Mouse (Mus musculus) frontal cortex, adult (tissue): ENCODE measurements around the gene March1.
"Not testable (repeated sequence)": the region's sequence is repeated elsewhere in the genome, so short reads cannot be mapped to it uniquely, and the experiment has no call there.

Source experiments
- ATAC-seq: cut with Nextera tagmentation; 2 replicates; pipeline ENCODE4 v1.9.2; 2017; ENCODE audit warnings: mild to moderate bottlenecking, moderate library complexity, mixed read lengths; ENCODE audit not compliant: low TSS enrichment

March1 gene

DNA sequence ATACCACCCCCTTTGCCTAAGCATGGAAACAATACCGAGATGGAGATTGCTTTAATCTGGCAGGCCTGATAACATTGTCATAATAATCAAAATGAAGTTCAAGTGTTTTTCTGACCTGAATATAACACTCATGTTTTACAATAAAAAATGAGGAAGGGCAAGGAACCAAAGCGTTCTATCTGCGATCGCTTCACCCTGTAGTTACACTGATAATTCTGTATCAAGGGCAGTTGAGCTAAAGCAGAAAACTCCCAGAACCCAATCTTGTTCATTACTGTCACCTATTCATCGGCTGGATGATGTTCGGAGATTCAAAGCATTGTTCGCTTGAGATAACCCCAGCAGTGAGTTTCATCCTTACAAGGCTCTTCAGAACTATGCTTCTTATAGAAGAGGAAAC, 700.1 kb downstream of the March1 start:
- ATAC-seq: no peak

DNA sequence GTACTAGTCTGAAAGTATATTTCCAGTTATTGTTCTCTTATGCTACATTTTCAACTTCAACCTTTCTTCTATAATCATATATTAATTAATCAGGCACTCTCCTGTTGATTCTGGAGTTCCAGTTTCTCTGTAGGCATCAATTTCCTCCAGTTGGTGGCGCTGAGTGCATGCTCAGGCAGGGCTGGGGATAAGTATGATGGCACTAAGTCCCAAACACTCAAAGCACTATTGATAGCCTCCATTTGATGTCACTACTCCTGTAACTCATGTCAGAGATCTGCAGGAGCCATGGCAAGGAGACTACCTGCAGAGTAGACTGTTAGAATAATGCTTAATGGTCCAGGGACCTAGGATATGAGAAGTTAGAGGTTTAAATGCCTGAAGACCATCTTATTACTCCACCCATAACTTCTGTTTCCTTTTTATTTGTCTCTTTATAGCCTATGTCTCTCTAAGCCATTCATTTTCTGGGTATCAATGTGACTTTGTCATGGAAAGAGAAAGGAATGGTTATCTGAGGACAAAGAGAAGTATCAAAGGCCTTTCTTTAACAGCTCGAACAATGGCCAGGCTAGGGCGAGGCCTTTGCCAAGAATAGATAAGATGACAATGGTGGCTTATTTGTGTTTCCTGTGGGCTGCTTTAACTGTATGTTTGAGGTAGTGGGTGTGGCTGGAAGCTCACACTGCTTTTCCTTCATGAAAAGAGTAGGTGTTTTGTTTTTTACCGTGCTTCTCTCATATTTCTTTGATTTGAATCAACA, 705.5 kb downstream of the March1 start:
- peak; percentile 88 for ATAC-seq

DNA sequence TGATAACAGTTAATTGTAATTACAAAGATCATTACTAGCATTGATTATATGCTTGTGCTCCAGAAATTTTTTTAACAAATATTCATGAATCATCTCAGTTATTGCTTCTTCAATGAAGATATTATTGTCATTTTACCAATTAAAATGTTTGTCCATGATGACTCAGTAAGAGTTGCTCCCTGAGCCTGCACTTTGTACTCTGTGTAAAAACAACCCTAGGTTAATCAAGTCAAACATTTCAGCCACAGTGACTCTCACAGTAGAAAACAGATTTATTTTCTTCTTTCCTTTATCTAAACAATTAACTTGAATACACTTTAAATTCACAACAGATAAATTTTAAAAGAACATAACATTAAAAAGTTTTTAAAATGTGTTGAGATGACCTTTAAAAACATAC, 708.7 kb downstream of the March1 start:
- no peak for ATAC-seq

DNA sequence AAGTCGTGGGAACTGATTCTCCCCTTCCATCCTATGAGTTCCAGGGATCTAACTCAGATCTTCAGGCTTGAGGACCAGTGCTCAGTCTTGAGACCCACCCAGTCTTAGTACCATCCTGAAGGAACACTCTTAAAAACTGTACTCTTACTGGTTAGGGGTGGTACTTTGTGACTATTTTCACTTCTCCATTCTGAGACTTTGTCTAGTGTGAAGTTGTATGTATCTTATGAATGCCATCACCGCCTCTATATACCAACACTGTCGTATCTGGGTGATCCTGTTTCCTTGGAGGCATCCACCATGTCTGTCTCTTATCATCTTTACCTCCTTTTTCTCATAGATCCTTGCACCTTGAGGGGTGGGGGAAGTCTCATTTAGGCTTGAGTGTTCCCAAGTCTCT, 714.5 kb downstream of the March1 start:
- ATAC-seq: no peak

DNA sequence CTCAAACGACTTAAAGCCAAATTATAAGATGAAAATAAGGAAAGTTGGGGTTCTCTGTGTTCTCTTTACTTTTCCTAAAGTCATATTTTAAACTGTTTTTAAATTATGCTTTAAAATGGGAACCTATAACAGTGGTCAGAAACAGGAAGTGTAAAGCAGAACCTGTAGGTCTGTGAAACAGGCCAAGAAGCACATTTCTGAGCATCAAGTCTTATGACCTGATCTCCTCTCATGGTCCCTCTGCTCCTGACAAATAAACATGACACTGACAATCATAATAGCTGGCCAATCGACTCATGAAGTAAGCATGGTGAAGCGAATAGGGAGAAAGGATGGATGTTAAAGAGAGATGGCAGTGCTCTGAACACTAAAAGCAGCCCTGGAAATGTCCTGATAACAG, 716.6 kb downstream of the March1 start:
- no peak for ATAC-seq

DNA sequence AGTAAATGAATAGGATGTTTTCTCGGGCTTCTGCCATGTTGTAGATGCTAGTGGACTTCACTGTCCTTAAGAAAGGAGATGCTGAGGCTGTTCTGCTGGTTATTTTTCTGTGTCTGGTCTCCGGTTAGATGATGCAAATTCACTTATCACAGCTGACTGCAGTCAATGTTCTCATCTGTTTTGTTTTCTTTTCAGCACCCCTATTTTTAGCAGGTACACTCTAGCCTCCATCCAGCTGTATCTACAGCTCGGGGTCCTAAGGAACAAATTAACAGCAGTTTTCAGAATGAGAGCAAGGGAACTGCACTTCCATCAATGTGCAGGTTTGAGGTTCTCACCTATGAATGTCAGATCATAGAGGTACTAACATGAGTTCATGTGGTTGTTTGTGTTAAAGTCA, 721.9 kb downstream of the March1 start:
- ATAC-seq: no peak

DNA sequence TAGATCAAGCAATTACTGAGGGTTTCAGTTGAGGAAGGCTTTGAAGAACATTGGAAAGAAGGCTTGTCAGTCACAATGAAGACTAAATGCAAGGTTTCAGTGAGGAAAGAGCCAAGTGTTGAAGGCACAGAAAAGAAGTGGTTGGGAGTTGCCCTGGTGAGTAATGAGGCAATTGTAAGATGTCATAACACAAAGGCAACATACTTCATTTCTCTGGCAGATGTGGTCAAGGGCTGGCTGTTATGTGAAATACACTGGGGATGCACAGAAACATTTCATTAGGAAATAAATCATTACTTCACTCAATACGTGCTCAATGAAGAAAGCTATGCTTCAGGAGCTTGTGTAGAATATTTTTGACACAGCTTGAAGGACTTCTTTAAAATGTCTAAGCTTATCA, 725.2 kb downstream of the March1 start:
- no peak for ATAC-seq

DNA sequence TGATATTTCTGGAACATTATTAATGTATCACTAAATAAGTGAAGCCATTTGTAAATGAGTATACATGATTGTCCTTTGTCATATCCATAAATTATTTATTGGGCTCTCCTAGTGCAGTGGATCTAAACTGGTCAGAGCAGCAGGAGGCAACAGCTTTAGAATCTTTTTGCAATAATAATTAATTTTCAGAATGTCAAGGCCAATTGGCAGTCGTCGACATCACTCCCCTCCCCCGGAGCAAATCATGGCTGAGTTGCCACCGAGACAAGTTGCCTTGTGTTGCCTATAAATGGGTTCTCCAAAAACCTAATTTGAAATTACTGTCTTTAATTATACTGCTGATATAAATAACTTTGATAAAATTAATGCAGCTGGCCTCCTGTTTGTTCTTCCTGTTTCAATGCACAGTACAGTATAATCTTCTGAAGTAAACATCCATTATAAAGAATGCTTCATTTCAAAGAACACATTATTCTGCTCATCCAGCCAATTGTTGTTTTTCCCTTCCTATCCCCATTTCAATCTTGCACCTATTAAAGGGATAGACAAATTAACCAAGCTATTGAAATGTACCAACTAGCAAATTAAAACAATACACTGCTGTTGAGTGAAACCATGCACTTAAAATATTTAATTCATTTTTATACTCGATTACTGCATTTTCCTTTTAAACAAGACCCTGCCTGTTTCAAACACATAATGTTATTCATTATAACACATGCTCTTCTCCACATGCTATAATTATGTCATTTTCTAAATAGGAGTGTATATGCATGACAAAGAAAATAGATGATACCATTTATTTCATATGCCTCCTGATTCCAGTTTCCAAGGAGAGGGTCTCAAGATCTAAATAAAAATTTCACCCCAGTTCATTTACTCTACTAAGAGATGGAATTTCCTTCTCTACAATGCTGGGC, 745.4 kb downstream of the March1 start:
- ATAC-seq: no peak

DNA sequence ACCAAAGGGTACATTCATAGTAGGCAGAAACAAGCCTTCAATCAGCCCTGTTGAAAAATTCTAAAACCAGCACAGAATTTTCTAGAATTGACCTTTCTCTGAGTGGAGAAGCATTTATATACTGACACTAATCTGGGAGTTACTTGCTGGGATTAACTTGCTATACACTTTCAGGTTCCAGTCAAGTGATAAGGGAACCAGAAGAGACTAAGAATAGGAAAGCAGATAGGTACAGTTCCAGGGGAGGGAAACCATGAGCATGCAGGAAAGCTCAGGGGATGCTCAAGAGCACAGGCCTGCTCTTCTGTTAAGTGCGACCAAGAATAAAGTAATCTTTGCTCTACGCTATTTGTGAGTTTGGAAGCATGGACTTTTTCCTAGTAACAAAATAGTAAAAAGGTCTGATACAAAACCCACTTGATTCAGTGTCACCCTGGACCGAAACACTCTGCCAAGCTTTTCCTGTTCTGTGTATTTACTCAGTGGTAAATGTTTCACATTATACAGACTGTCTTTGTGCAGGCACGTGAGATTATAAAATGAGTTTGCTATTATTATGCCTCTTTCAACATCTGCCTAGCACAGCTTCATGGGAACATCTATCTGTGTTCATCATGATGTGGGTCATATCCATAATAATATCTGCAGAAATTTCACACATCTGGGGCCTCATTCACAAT, 766.1 kb downstream of the March1 start:
- no peak for ATAC-seq

DNA sequence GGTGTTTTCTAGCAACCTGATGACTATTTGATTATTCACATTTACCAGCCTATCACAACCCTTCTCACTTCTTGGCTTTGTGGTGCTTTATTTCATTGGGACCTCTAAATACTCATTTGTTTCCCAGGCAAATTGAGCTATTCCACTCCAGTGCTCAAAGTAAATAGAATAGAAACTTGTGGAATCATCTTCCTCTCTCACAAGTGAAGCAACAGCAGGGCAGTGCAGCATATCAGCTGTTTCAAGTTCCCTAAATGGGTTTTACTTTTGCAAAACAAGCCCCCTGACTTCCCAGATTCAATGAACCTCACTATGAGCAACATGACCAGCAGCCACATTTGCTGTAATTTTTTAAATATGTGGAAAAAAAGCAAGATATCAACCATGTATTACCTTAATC, 768.3 kb downstream of the March1 start:
- no peak for ATAC-seq

DNA sequence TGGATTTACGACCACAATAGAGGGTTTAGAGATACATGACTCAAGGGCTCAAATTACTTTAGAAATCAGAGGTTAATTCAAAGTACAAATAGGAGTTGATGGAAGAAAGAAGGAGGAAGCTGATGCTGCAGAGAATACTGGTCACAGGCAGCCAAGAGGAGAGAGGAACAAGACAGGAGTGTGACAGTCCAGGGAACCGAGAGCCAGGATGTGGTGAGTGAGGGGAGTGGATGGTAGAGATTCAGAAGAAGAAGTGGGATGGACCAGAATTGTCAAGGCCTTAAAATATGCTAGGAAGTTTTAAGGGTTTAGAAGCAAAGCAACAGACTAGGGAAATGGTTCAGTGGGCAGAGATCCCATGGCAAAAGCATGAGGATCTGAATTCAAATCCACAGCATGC, 771.0 kb downstream of the March1 start:
- no peak for ATAC-seq

DNA sequence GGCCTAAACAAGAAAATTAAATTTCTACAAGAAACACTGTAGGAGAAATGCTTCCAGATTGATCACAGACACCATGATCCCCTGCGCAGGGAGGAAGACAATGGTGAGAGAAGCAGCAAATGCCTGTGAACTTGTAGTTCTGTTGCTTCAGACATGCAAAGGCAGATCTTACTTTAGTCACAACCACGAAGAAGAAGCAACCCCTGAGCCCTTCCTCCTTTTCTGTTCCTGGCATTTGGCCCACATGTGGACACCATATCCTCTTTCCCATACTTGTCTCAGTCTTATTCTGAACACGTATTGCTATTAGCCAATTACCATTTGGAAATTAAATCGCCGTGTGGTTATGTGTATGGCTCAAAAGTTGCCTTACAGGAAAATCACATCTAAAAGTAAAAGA, 773.9 kb downstream of the March1 start:
- ATAC-seq: no peak

DNA sequence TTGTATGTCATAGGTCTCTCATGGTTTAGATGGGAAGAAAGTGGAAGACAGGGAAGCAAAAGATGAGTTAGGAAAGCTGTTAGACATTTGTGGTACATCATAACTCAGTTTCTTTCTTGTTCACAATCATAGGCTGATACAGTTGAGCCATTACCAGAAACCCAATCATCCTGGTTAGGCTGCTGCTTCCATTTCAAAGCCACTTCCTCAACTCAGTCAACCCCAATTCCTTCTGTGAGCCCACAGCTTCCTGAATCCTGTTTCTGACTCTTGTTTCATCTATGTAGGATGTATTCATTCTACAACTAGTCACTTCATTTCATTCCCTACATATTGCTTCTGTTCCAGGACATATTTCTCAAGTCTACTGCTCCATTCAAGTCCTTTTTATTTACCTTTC, 775.2 kb downstream of the March1 start:
- ATAC-seq: no peak

DNA sequence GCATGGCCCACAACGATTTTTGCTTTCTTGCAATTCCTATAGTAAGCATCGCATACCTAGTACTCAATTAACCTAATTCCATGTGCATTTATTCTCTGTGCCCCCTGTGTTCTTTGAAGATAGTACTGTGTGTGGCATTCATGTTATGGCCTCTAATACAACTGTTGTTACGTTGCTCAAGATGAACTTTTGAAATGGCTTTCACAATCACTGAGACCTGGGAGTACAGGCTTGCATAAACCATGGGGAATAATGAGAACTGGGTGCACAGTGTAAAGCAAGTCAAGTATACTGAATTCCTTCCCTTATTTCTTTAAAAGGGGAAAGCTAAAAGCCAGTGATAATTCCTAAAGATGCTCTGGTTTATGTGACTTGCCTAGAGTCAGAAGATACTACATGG, 776.4 kb downstream of the March1 start:
- no peak for ATAC-seq

DNA sequence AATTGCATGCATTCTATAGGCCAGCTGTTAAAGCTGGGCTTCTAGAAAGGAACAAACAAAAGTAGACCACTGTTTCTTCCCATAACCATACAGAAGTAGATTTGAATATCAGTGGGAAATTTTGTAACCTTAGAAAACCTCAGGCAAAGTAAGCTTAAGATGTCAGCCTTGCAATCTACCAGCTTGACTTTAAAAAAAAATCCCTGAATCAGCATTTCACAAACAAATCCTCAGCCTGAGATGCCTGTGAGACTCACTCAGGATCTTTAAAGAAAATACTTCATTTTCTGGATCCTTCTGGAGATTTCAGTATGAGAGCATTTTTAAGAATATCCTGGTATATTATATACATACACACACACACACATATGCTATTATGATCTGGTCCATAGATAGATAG, 780.1 kb downstream of the March1 start:
- no peak for ATAC-seq

DNA sequence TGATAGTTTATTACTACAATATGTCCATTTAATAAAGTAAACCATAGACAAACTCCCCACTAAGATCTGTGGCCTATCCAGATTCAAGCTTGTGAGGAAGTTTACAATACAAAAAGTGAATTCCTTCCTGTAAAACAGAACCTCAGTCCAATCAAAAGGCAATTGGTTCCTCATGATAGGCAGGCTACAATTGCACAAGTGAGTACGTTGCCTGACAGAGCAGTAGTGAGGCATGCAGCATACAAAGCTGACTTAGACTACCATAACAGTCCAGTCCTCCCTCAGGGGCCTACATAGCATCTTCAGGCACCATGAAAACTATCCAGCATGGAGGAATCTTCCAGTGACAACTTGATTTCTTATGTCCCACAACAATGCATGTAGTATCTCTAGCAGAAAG, 782.4 kb downstream of the March1 start:
- no peak for ATAC-seq

DNA sequence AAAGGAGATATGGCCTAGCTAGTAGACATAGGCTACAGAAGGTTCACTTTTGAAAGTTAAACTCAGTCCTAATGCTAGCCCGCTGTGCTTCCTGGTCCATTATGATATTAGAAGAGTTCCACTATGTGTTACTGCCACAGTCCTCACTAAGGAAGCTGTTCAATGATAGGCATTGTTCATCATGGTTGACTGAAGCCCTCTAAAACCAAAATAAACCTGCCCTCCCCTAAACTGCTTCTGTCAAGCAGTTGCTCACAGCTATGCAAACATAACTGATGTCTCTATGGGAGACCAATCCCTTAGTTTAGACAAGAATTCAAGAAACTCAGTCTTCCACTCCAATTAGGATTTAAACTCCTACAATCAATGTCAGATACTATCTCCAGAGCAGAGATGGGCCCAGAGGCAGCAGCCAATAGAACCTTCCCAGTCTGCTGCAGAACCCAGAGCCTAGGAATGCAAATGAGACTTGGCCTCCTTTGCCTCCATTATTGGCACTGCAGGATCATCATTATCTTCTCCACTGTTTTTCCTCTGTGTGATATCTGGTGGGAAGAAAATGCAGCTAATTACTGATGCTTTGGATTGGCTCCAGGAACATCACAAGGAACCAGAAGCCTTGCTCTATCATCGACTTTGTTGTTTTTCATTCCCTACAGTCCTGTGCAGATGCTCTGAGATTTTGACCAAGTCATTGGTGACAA, 787.2 kb downstream of the March1 start:
- ATAC-seq: no peak

DNA sequence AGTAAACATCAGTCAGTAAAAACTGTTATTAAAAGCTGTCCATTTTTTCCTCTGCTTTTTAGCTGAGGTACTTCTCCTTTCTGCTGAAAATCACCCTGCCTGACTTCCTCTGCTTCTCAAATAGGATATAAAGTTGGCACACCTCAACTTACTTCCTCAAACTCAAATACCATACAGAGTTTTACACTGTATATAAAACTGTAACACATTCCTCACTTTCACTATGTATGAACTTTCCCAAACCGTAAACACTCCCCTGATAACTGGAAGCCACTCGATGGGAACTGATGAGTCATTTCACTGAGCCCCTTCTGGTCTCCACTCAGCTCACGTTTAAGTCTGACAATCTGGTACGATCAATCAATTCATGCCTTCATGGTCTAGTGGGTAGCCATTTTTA, 788.1 kb downstream of the March1 start:
- not testable (repeated sequence) for ATAC-seq

DNA sequence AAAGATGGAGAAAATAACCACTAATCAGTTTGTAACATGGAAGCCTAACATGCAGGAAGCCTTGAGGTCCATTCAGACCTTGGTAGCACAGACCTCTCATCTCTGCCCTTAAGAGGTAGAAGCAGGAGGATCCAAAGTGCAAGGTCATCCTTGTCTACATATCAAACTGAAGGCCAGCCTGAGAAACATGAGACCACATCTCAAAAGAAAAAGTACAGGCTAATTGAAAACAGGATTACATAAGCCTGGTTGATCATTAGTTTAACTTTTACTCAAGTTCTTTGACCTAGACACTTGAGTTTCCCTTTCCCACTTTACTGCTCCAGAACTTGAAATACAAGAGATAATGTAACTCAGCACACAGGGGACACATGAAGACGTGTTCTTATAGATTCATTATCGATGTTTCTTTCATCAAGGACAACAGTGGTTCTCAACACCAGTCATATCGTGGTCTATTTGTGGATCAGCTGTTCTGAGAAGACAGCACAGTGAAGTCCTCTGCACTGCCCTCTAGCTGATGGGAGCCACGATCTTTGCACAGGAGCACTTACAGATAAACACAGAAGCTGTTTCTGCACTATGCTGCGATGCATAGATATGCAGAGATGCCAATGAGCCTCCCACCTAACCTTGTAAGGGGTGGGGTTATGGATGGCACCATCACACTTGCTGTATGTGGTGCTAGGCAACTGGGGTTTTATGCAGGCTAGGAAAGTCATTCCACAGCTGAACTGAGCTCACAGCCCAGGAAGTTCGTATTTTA, 789.1 kb downstream of the March1 start:
- ATAC-seq: no peak

DNA sequence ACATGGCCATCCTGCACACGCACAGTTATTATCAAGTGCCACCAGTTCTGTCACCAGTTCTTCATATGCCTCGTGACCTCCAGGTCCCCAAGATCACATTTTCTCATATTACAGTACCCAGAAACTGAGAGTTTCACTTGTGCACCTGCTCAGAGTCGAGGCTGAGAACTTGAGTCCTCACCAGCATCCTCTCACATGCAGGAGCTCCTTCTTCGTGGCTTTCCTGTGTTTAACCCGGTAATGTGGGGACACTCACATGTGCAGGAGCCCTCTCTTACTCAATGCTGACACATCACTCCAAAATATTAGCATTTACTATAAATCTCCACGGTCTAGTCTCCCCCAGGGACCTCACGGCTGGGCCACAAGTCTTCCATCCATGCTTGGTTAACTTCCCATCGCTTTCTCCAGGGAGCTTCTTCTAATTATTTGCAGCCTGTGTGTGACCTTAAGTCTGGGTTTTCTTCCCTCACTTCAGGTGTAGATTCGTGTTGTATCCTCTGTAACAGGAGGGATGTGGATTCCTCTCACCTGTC, 792.4 kb downstream of the March1 start:
- no peak for ATAC-seq

DNA sequence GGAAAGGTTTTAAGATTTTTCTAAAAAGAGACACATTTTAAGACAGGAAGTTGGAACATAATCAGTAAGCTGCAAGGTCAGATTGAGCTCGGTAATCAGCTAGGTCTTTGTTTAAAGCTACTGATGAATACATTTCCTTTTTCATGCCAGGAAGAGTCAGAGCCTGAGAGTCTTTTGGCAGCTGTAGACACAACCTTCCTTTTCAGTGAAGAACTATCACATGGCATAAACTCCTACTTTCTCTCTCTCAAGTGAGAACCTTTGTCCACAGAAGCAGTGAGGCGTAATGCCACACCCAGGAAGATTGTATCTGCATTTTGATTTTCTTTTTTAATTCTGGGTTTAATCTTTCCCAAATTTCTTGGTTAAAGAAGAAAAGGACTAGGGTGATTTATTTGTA, 795.4 kb downstream of the March1 start:
- peak; percentile 67; the same call in 1 of the 2 replicates for ATAC-seq
